Mouse (Mus musculus): ENCODE results near the gene Ogfod1.

GRCm38 (mm10) chr8:94068793-94069192 is 31.8 kb downstream of the Ogfod1 start:
- no peak for TF ChIP-seq POLR2A (IDR thresholded peaks at IDR 0.05; ENCODE audit: low read depth, low read length)
- no peak for TF ChIP-seq CTCF (IDR thresholded peaks at IDR 0.05; ENCODE audit: extremely low read depth, insufficient read depth, insufficient read length, insufficient replicate concordance)
